30 mouse cellular contexts compared by ENCODE assay signal in genomic region chr10:70260904-70261303, GRCm38 (mm10). TPM values are rescaled to one million over a fixed set of nuclear protein-coding genes. Genes with fewer than 3 reads are reported as not detected.
DNase-seq lines count a peak whose midpoint lies in the region; ATAC-seq and TF ChIP-seq lines count a peak whose summit lies in the region.
"Had no signal": no experiment of that assay in that cellular context is flagged by ENCODE, and none has a peak within 500 bp of the region (broad histone marks: within the 10 kb centered on the region; RNA-seq: fewer than 3 reads in every experiment).

No protein-coding gene starts in this region.

- no peak for TF ChIP-seq CTCF in brain, embryonic 14.5 days (IDR thresholded peaks at IDR 0.05; ENCODE audit: borderline replicate concordance, extremely low read depth, insufficient read depth, insufficient read length)
- TF ChIP-seq CTCF in lung, postnatal 0 days (IDR thresholded peaks at IDR 0.05), result no peak

- no peak for ATAC-seq in midbrain, embryonic 11.5 days (ENCODE audit: low FRiP score)
- ATAC-seq in midbrain, embryonic 16.5 days, result no peak
- ATAC-seq in lung, postnatal 0 days, result no peak
- ATAC-seq: forebrain, embryonic 15.5 days; intestine, embryonic 15.5 days had no signal

- DNase-seq in midbrain, embryonic 11.5 days (ENCODE audit: low spot score, missing footprints), result peak; percentile 83
- DNase-seq in brain, embryonic 14.5 days (ENCODE audit: low read depth), result peak; percentile 11
- peak; percentile 19 for DNase-seq in retina, postnatal 1 day
- DNase-seq in layer of hippocampus, postnatal 25 days (ENCODE audit: extremely low spot score in 1 of 2, low spot score in 1 of 2), result no peak
- DNase-seq in lung, postnatal 0 days (ENCODE audit: low spot score), result no peak
- DNase-seq: adrenal gland, postnatal 10 days; adrenal gland, postnatal 36 days; B cell, adult 2 months; cerebellum, adult 11 months; cerebellum, adult 2 months; cerebellum, adult 9-11 months; cerebellum, postnatal 25 days; embryo, embryonic 11 days; gastrocnemius, postnatal 10 days; gastrocnemius, postnatal 36 days; heart, adult 2 months had no signal

- no peak overlapping the region for H3K4me3 ChIP-seq in midbrain, embryonic 11.5 days (ENCODE audit: low read depth, low read length)
- no peak overlapping the region for H3K4me3 ChIP-seq in midbrain, embryonic 16.5 days (ENCODE audit: low read depth, low read length)
- H3K4me3 ChIP-seq in lung, postnatal 0 days (ENCODE audit: low read depth, low read length), result no peak overlapping the region
- H3K4me3 ChIP-seq: embryonic facial prominence, embryonic 10.5 days; embryonic facial prominence, embryonic 13.5 days; erythroblast, embryonic 14.5 days; forebrain, embryonic 12.5 days; forebrain, embryonic 15.5 days; heart, adult 2 months; heart, embryonic 10.5 days; hindbrain, embryonic 12.5 days; hindbrain, embryonic 15.5 days; intestine, embryonic 15.5 days had no signal

- WGBS in midbrain, embryonic 11.5 days, result 48% methylated on average over 4 of the region's 4 CpGs
- WGBS in midbrain, embryonic 16.5 days, result 42% methylated on average over 4 of the region's 4 CpGs
- 77% methylated on average over 4 of the region's 4 CpGs for WGBS in lung, postnatal 0 days

- H3K36me3 ChIP-seq in midbrain, embryonic 11.5 days (ENCODE audit: control insufficient read depth, insufficient read depth, low read length), result no peaks in the 10 kb centered on the region
- H3K36me3 ChIP-seq in midbrain, embryonic 16.5 days (ENCODE audit: control insufficient read depth, insufficient read depth, low read length), result no peaks in the 10 kb centered on the region
- no peaks in the 10 kb centered on the region for H3K36me3 ChIP-seq in lung, postnatal 0 days (ENCODE audit: insufficient read depth, low read length)
- H3K36me3 ChIP-seq: embryonic facial prominence, embryonic 10.5 days; embryonic facial prominence, embryonic 13.5 days; forebrain, embryonic 12.5 days; forebrain, embryonic 15.5 days; heart, embryonic 10.5 days; hindbrain, embryonic 12.5 days; hindbrain, embryonic 15.5 days; intestine, embryonic 15.5 days had no signal

- no peaks in the 10 kb centered on the region for H3K27me3 ChIP-seq in midbrain, embryonic 11.5 days (ENCODE audit: control insufficient read depth, insufficient read depth, low read length)
- H3K27me3 ChIP-seq in midbrain, embryonic 16.5 days (ENCODE audit: control insufficient read depth, insufficient read depth, low read depth, low read length), result no peaks in the 10 kb centered on the region
- no peaks in the 10 kb centered on the region for H3K27me3 ChIP-seq in lung, postnatal 0 days (replicated peaks; ENCODE audit: insufficient read depth, low read length)
- H3K27me3 ChIP-seq: CH12.LX; embryonic facial prominence, embryonic 13.5 days; forebrain, embryonic 12.5 days; forebrain, embryonic 15.5 days; hindbrain, embryonic 12.5 days; hindbrain, embryonic 15.5 days; intestine, embryonic 15.5 days had no signal

- H3K9ac ChIP-seq in midbrain, embryonic 11.5 days (ENCODE audit: low read length), result no peak overlapping the region
- H3K9ac ChIP-seq in midbrain, embryonic 16.5 days (ENCODE audit: low read depth, low read length), result no peak overlapping the region
- H3K9ac ChIP-seq in lung, postnatal 0 days (replicated peaks; ENCODE audit: low read depth), result no peak overlapping the region
- H3K9ac ChIP-seq: embryonic facial prominence, embryonic 13.5 days; forebrain, embryonic 12.5 days; forebrain, embryonic 15.5 days; hindbrain, embryonic 12.5 days; hindbrain, embryonic 15.5 days; intestine, embryonic 15.5 days had no signal

- no peak for TF ChIP-seq EP300 in lung, postnatal 0 days (IDR thresholded peaks at IDR 0.05)

- no peak for TF ChIP-seq POLR2A in brain, embryonic 14.5 days (IDR thresholded peaks at IDR 0.05; ENCODE audit: borderline replicate concordance, extremely low read depth, insufficient read depth, insufficient read length, poor library complexity, severe bottlenecking)

- no peaks in the 10 kb centered on the region for H3K9me3 ChIP-seq in midbrain, embryonic 11.5 days (ENCODE audit: control insufficient read depth, low read length)
- H3K9me3 ChIP-seq in midbrain, embryonic 16.5 days (replicated peaks; ENCODE audit: control insufficient read depth, low read length, poor library complexity, severe bottlenecking), result no peaks in the 10 kb centered on the region
- H3K9me3 ChIP-seq in lung, postnatal 0 days (ENCODE audit: low read length), result no peaks in the 10 kb centered on the region
- H3K9me3 ChIP-seq: embryonic facial prominence, embryonic 10.5 days; embryonic facial prominence, embryonic 13.5 days; forebrain, embryonic 12.5 days; forebrain, embryonic 15.5 days; heart, embryonic 10.5 days; hindbrain, embryonic 12.5 days; hindbrain, embryonic 15.5 days; intestine, embryonic 15.5 days had no signal

- H3K27ac ChIP-seq in midbrain, embryonic 11.5 days (ENCODE audit: low read depth, low read length), result no peak overlapping the region
- no peak overlapping the region for H3K27ac ChIP-seq in midbrain, embryonic 16.5 days (ENCODE audit: low read length)
- no peak overlapping the region for H3K27ac ChIP-seq in lung, postnatal 0 days (ENCODE audit: low read length)
- H3K27ac ChIP-seq: embryonic facial prominence, embryonic 10.5 days; embryonic facial prominence, embryonic 13.5 days; forebrain, embryonic 12.5 days; forebrain, embryonic 15.5 days; heart, adult 2 months; heart, embryonic 10.5 days; hindbrain, embryonic 12.5 days; hindbrain, embryonic 15.5 days; intestine, embryonic 15.5 days had no signal

- no peaks in the 10 kb centered on the region for H3K4me1 ChIP-seq in midbrain, embryonic 11.5 days (ENCODE audit: control insufficient read depth, insufficient read depth, low read length)
- no peaks in the 10 kb centered on the region for H3K4me1 ChIP-seq in midbrain, embryonic 16.5 days (ENCODE audit: control insufficient read depth, insufficient read depth, low read length)
- H3K4me1 ChIP-seq in lung, postnatal 0 days (ENCODE audit: insufficient read depth, low read depth, low read length), result peaks cover 4% of the 10 kb centered on the region; the same call in 1 of the 2 replicates
- H3K4me1 ChIP-seq: embryonic facial prominence, embryonic 10.5 days; embryonic facial prominence, embryonic 13.5 days; heart, embryonic 10.5 days; hindbrain, embryonic 12.5 days; hindbrain, embryonic 15.5 days; intestine, embryonic 15.5 days had no signal

- no peak overlapping the region for H3K4me2 ChIP-seq in midbrain, embryonic 11.5 days
- no peak overlapping the region for H3K4me2 ChIP-seq in midbrain, embryonic 16.5 days (ENCODE audit: low read length)
- no peak overlapping the region for H3K4me2 ChIP-seq in lung, postnatal 0 days (replicated peaks; ENCODE audit: low read depth, low read length)
- H3K4me2 ChIP-seq: embryonic facial prominence, embryonic 13.5 days; forebrain, embryonic 12.5 days; forebrain, embryonic 15.5 days; hindbrain, embryonic 12.5 days; hindbrain, embryonic 15.5 days; intestine, embryonic 15.5 days had no signal

RNA-seq across cellular contexts. Expression of gene Slc16a9, which starts 16.0 kb away (rescaled TPM):
- polyA plus RNA-seq in midbrain, embryonic 11.5 days (2014; fragmentation: Nextera tagmentation; extraction: Ambion mirVana), result 0.29 and 0.48 TPM in 2 replicates
- polyA plus RNA-seq in midbrain, embryonic 16.5 days (2015; fragmentation: Nextera tagmentation; extraction: Ambion mirVana), result 1.9 and 2.1 TPM in 2 replicates
- polyA plus RNA-seq in brain, embryonic 14.5 days (2012; rRNA removed), result 1.4 and 2.4 TPM in 2 replicates
- 1 to 10 TPM; 2.2 to 2.8 TPM for total RNA-seq in layer of hippocampus, postnatal 25 days (2021)
- 24.8 and 25.4 TPM in 2 replicates for polyA plus RNA-seq in lung, postnatal 0 days (2015; fragmentation: Nextera tagmentation; extraction: Ambion mirVana)
- total RNA-seq: CH12.LX had no signal
- polyA plus RNA-seq: erythroblast, embryonic 14.5 days had no signal

RNA-seq across cellular contexts. Expression of gene Mrln, which starts 56.4 kb away (rescaled TPM):
- polyA plus RNA-seq in midbrain, embryonic 11.5 days (2014; fragmentation: Nextera tagmentation; extraction: Ambion mirVana), result 0.65 TPM in 1 of 2 replicates, not detected in the other
- 1.2 TPM in 1 of 2 replicates, not detected in the other for polyA plus RNA-seq in midbrain, embryonic 16.5 days (2015; fragmentation: Nextera tagmentation; extraction: Ambion mirVana)
- polyA plus RNA-seq in brain, embryonic 14.5 days (2012; rRNA removed), result 0.82 and 1.2 TPM in 2 replicates
- total RNA-seq in layer of hippocampus, postnatal 25 days (2021), result not detected
- polyA plus RNA-seq in lung, postnatal 0 days (2015; fragmentation: Nextera tagmentation; extraction: Ambion mirVana), result 1.6 and 1.8 TPM in 2 replicates
- total RNA-seq: adrenal gland, postnatal 36 days; CH12.LX; granulocyte monocyte progenitor cell, adult 5-6 weeks; hematopoietic stem cell, adult 5-6 weeks had no signal
- polyA plus RNA-seq: erythroblast, embryonic 14.5 days; heart, postnatal 0 days had no signal

Comparison
In these comparisons a context has a peak if more than half of its experiments do, and no peak if none do; other contexts are left out.
1. DNase-seq: peak in midbrain, embryonic 11.5 days (single experiment), brain, embryonic 14.5 days (single experiment) and retina, postnatal 1 day (single experiment); none in layer of hippocampus, postnatal 25 days (0 of 2) and lung, postnatal 0 days (single experiment).